Mouse (Mus musculus) small intestine, adult 2 months (tissue): Measurements from ENCODE around the gene 4933434E20Rik. TPM values are rescaled to one million over a fixed set of nuclear protein-coding genes. Genes with fewer than 3 reads are reported as not detected.

ENCODE experiments used
- H3K27ac ChIP-seq: fragments of 200-500 bp; 2 replicates; pipeline ENCODE4 v1.5.1; 2012; ENCODE audit warnings: low read depth, low read length, control low read depth, inconsistent platforms; ENCODE audit not compliant: insufficient read depth
- H3K27me3 ChIP-seq: fragments of 200-500 bp; 2 replicates; pipeline ENCODE4 v1.6.1; 2012; ENCODE audit warnings: mild to moderate bottlenecking, moderate library complexity, low read length, inconsistent platforms; ENCODE audit not compliant: control insufficient read depth, insufficient read depth
- H3K36me3 ChIP-seq: fragments of 200-500 bp; 2 replicates; pipeline ENCODE4 v1.6.1; 2012; ENCODE audit warnings: mild to moderate bottlenecking, low read length, control low read depth, inconsistent platforms; ENCODE audit not compliant: control insufficient read depth, insufficient read depth
- H3K4me1 ChIP-seq: fragments of 200-500 bp; 2 replicates; pipeline ENCODE4 v1.6.1; 2012; ENCODE audit warnings: low read length, inconsistent platforms, mixed read lengths; ENCODE audit not compliant: control insufficient read depth, insufficient read depth, insufficient read length
- H3K4me3 ChIP-seq: fragments of 200-500 bp; 2 replicates; pipeline ENCODE4 v1.5.1; 2012; ENCODE audit warnings: low read depth, mild to moderate bottlenecking, control low read depth, inconsistent platforms, low read length, moderate library complexity
- CTCF ChIP-seq: fragments of 200-500 bp; IDR thresholded peaks from 2 replicates; pipeline ENCODE4 v1.5.1; 2012; ENCODE audit warnings: low read depth, mild to moderate bottlenecking, control low read depth, inconsistent platforms, low read length, moderate library complexity, mixed read lengths; ENCODE audit not compliant: insufficient replicate concordance, insufficient read length; ENCODE audit errors: extremely low read depth
- POLR2A ChIP-seq: fragments of 200-500 bp; IDR thresholded peaks from 2 replicates; pipeline ENCODE4 v1.6.1; 2012; ENCODE audit warnings: low read depth, mild to moderate bottlenecking, control low read depth, inconsistent platforms, low read length, moderate library complexity
- WGBS: fragments of 180-500 bp; shearing (Covaris S2); methylation state at CpG from one replicate; pipeline ENCODE4 v1.1.7; 2018; 5-methylcytosine and 5-hydroxymethylcytosine counted together
- polyA plus RNA-seq: library from polyadenylated mRNA; depleted of rRNA; stranded (reverse); fragments of >200 nt; gene quantifications from 2 replicates; pipeline ENCODE4 v1.2.3, GENCODE M21; 2012; rRNA removed

4933434E20Rik gene
- 12.9 and 18.1 TPM in 2 replicates for polyA plus RNA-seq

- peaks cover 2% of the 10 kb centered on the region; the same call in 1 of the 2 replicates for H3K4me1 ChIP-seq
- TF ChIP-seq CTCF (no peak), POLR2A (no peak)
- WGBS = 1% methylated on average over 43 of the region's 43 CpGs
- H3K27ac ChIP-seq = peak within 1 kb of the TSS; percentile 68
- H3K27me3 ChIP-seq = no peaks in the 10 kb centered on the region
- peak within 1 kb of the TSS; percentile 91 for H3K4me3 ChIP-seq
- peaks cover 20% of the 10 kb centered on the region for H3K36me3 ChIP-seq
Observed at GRCm38 (mm10) chr3:90051441-90052350, at the start of gene 4933434E20Rik. Gene 4933434E20Rik, plus strand, starts transcription at chr3:90051636.

- 29% methylated on average over 3 of the region's 3 CpGs for WGBS
- Histone ChIP-seq H3K4me3 (no peak overlapping the region), H3K4me1 (peaks cover 4% of the 10 kb centered on the region; the same call in 1 of the 2 replicates), H3K36me3 (peaks cover 48% of the 10 kb centered on the region), H3K27me3 (no peaks in the 10 kb centered on the region), H3K27ac (no peak overlapping the region)
- no peak for TF ChIP-seq CTCF
- TF ChIP-seq POLR2A = no peak
Observed at GRCm38 (mm10) chr3:90004091-90004796, 47.2 kb upstream of the 4933434E20Rik start.

- H3K36me3 ChIP-seq = peaks cover 69% of the 10 kb centered on the region
- WGBS = 78% methylated on average over 2 of the region's 2 CpGs
- no peak overlapping the region for H3K27ac ChIP-seq
- TF ChIP-seq POLR2A (no peak), CTCF (no peak)
- no peaks in the 10 kb centered on the region for H3K4me1 ChIP-seq
- no peak overlapping the region for H3K4me3 ChIP-seq
- H3K27me3 ChIP-seq = no peaks in the 10 kb centered on the region
Observed at GRCm38 (mm10) chr3:90010291-90010690, 41.1 kb upstream of the 4933434E20Rik start.

GRCm38 (mm10) chr3:90016626-90017025, 34.8 kb upstream of the 4933434E20Rik start:
- no peak for TF ChIP-seq POLR2A
- no peak for TF ChIP-seq CTCF
- H3K27ac ChIP-seq = no peak overlapping the region
- 85% methylated on average over 4 of the region's 4 CpGs for WGBS
- no peaks in the 10 kb centered on the region for H3K27me3 ChIP-seq
- no peaks in the 10 kb centered on the region for H3K4me1 ChIP-seq
- peaks cover 78% of the 10 kb centered on the region for H3K36me3 ChIP-seq
- no peak overlapping the region for H3K4me3 ChIP-seq

- 94% methylated on average over 2 of the region's 2 CpGs for WGBS
- TF ChIP-seq CTCF = no peak
- no peak for TF ChIP-seq POLR2A
- Histone ChIP-seq H3K27ac (no peak overlapping the region), H3K4me1 (no peaks in the 10 kb centered on the region), H3K27me3 (no peaks in the 10 kb centered on the region), H3K36me3 (peaks cover 60% of the 10 kb centered on the region), H3K4me3 (no peak overlapping the region)
Observed at GRCm38 (mm10) chr3:90034653-90035052, 16.8 kb upstream of the 4933434E20Rik start.

- Histone ChIP-seq H3K27ac (no peak overlapping the region), H3K36me3 (peaks cover 59% of the 10 kb centered on the region), H3K27me3 (no peaks in the 10 kb centered on the region), H3K4me3 (no peak overlapping the region), H3K4me1 (no peaks in the 10 kb centered on the region)
- TF ChIP-seq CTCF (no peak), POLR2A (no peak)
- WGBS = 92% methylated on average over 1 of the region's 1 CpGs
Observed at GRCm38 (mm10) chr3:90036263-90036662, 15.2 kb upstream of the 4933434E20Rik start.

- H3K36me3 ChIP-seq = peaks cover 19% of the 10 kb centered on the region
- WGBS = 52% methylated on average over 3 of the region's 3 CpGs
- TF ChIP-seq POLR2A (no peak), CTCF (no peak)
Observed at GRCm38 (mm10) chr3:90049691-90050090, 1.7 kb upstream of the 4933434E20Rik start.

More at GRCm38 (mm10) chr3:90049691-90050090, 1.7 kb upstream of the 4933434E20Rik start:
- Histone ChIP-seq H3K27ac (no peak overlapping the region), H3K4me3 (no peak overlapping the region), H3K27me3 (no peaks in the 10 kb centered on the region), H3K4me1 (peaks cover 2% of the 10 kb centered on the region; the same call in 1 of the 2 replicates)
